Mouse (Mus musculus) midbrain, embryonic 13.5 days (tissue): ENCODE data around the gene Kif18a. TPM values are rescaled to one million over a fixed set of nuclear protein-coding genes. Genes with fewer than 3 reads are reported as not detected.
A peak's percentile ranks its signal among the peaks of the same experiment; 100 is the strongest.

ENCODE experiments used
- ATAC-seq: fragments of 200-750 bp; cut with Nextera tagmentation; 2 replicates; pipeline ENCODE4 v1.8.0; 2017; ENCODE audit warnings: mild to moderate bottlenecking, moderate TSS enrichment, moderate library complexity
- H3K27ac ChIP-seq: fragments of 300-500 bp; sonication (generic); 2 replicates; pipeline ENCODE4 v1.5.1; 2015; ENCODE audit warnings: inconsistent platforms, mild to moderate bottlenecking, moderate library complexity
- H3K27me3 ChIP-seq: fragments of 300-500 bp; sonication (generic); 2 replicates; pipeline ENCODE4 v1.6.1; 2015; ENCODE audit warnings: mild to moderate bottlenecking, inconsistent platforms
- H3K36me3 ChIP-seq: fragments of 300-500 bp; sonication (generic); 2 replicates; pipeline ENCODE4 v1.6.1; 2015; ENCODE audit warnings: mild to moderate bottlenecking, inconsistent platforms
- H3K4me1 ChIP-seq: fragments of 300-500 bp; sonication (generic); replicated peaks from 2 replicates; pipeline ENCODE4 v1.6.1; 2015; ENCODE audit warnings: inconsistent platforms
- H3K4me2 ChIP-seq: fragments of 300-500 bp; sonication (generic); replicated peaks from 2 replicates; pipeline ENCODE4 v1.6.1; 2015; ENCODE audit warnings: moderate library complexity, mild to moderate bottlenecking, inconsistent platforms
- H3K4me3 ChIP-seq: fragments of 300-500 bp; sonication (generic); replicated peaks from 2 replicates; pipeline ENCODE4 v1.5.1; 2015; ENCODE audit warnings: mild to moderate bottlenecking, inconsistent platforms
- H3K9ac ChIP-seq: fragments of 300-500 bp; sonication (generic); replicated peaks from 2 replicates; pipeline ENCODE4 v1.6.1; 2015; ENCODE audit warnings: mild to moderate bottlenecking, inconsistent platforms
- H3K9me3 ChIP-seq: fragments of 300-500 bp; sonication (generic); 2 replicates; pipeline ENCODE4 v1.6.1; 2016; ENCODE audit warnings: mild to moderate bottlenecking, inconsistent platforms
- WGBS: fragments of 180-500 bp; shearing (Covaris S2); methylation state at CpG from one replicate; pipeline ENCODE4 v1.1.7; 2015; 5-methylcytosine and 5-hydroxymethylcytosine counted together
- polyA plus RNA-seq: library from polyadenylated mRNA; unstranded; fragments of >200 nt; fragmentation: Nextera tagmentation; extraction: Ambion mirVana; gene quantifications from 2 replicates; pipeline ENCODE4 v1.2.1, GENCODE M21; 2015

Kif18a gene
- 15.1 TPM in 2 replicates for polyA plus RNA-seq

- no peaks in the 10 kb centered on the region for H3K27me3 ChIP-seq
- peak within 1 kb of the TSS; percentile 69 for H3K27ac ChIP-seq
- peak within 1 kb of the TSS; percentile 69 for H3K9ac ChIP-seq
- ATAC-seq, result peak; percentile 98
- peaks cover 20% of the 10 kb centered on the region for H3K4me1 ChIP-seq
- peak within 1 kb of the TSS; percentile 72 for H3K4me2 ChIP-seq
- H3K4me3 ChIP-seq, result peak within 1 kb of the TSS; percentile 51
- under 1% methylated on average over 51 of the region's 51 CpGs for WGBS
- H3K9me3 ChIP-seq, result no peaks in the 10 kb centered on the region
- no peaks in the 10 kb centered on the region for H3K36me3 ChIP-seq
Observed at GRCm38 (mm10) chr2:109280600-109281340, at the start of gene Kif18a, which contains the start of gene Mettl15. Gene Kif18a, plus strand, starts transcription at chr2:109280738. Gene Mettl15, minus strand, starts transcription at chr2:109280748.

DNA sequence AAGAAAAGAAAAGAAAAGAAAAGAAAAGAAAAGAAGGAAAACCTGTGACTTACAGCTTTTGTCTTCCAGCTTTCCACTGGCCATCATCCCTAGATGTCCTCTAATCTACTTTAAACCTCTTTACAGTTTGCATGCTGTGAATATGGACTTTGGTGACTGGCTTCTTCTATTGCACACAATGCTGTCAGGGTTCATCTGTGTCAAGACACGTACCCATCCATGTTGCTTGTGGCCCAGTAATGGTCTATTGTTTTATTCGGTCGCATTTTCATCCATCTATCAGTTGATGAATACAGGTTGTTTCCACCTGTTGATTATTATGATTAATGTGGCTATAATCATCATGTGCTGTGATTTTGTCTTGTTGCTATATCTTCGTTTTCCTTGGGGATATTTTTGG lies 46.7 kb upstream of the Kif18a start:
- Histone ChIP-seq H3K27me3 (no peaks in the 10 kb centered on the region), H3K4me3 (no peak overlapping the region), H3K4me2 (no peak overlapping the region), H3K9ac (no peak overlapping the region), H3K4me1 (no peaks in the 10 kb centered on the region), H3K9me3 (no peaks in the 10 kb centered on the region), H3K36me3 (no peaks in the 10 kb centered on the region), H3K27ac (no peak overlapping the region)
- ATAC-seq, result no peak
- WGBS, result 89% methylated on average over 4 of the region's 4 CpGs

GRCm38 (mm10) chr2:109235741-109236140 lies 44.8 kb upstream of the Kif18a start:
- H3K27me3 ChIP-seq, result no peaks in the 10 kb centered on the region
- no peak overlapping the region for H3K9ac ChIP-seq
- no peak overlapping the region for H3K4me2 ChIP-seq
- no peaks in the 10 kb centered on the region for H3K9me3 ChIP-seq
- ATAC-seq, result no peak
- no peaks in the 10 kb centered on the region for H3K4me1 ChIP-seq
- WGBS, result 95% methylated on average over 1 of the region's 1 CpGs
- no peak overlapping the region for H3K4me3 ChIP-seq
- no peak overlapping the region for H3K27ac ChIP-seq
- no peaks in the 10 kb centered on the region for H3K36me3 ChIP-seq

- H3K9me3 ChIP-seq, result no peaks in the 10 kb centered on the region
- ATAC-seq, result no peak
- 71% methylated on average over 3 of the region's 3 CpGs for WGBS
Observed at GRCm38 (mm10) chr2:109241947-109242346, 38.6 kb upstream of the Kif18a start.

DNA sequence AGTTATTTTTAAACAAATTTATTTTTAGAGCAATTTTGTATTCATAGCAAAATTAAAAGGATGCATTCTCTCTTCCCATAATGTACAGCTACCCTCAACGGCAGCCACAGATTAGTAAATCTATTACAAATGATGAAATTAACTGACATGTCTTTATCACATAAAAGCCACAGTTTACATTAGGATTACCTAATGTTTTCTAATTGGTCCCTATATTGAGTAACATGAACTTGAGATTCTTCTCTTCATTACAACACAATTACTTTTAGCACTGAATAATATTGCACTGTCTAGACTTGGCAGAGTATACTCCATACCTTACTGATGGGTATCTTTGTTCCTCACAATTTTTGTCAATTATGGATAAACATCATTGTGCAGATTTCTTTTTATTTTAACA lies 17.8 kb upstream of the Kif18a start:
- no peak for ATAC-seq
- WGBS, result 88% methylated on average over 1 of the region's 1 CpGs
- Histone ChIP-seq H3K9ac (no peak overlapping the region), H3K36me3 (no peaks in the 10 kb centered on the region), H3K27me3 (no peaks in the 10 kb centered on the region), H3K27ac (no peak overlapping the region), H3K4me1 (no peaks in the 10 kb centered on the region), H3K9me3 (no peaks in the 10 kb centered on the region), H3K4me3 (no peak overlapping the region), H3K4me2 (no peak overlapping the region)

More at GRCm38 (mm10) chr2:109241947-109242346, 38.6 kb upstream of the Kif18a start:
- Histone ChIP-seq H3K27me3 (no peaks in the 10 kb centered on the region), H3K4me3 (no peak overlapping the region), H3K4me2 (no peak overlapping the region), H3K4me1 (no peaks in the 10 kb centered on the region), H3K9ac (no peak overlapping the region), H3K27ac (no peak overlapping the region), H3K36me3 (no peaks in the 10 kb centered on the region)

DNA sequence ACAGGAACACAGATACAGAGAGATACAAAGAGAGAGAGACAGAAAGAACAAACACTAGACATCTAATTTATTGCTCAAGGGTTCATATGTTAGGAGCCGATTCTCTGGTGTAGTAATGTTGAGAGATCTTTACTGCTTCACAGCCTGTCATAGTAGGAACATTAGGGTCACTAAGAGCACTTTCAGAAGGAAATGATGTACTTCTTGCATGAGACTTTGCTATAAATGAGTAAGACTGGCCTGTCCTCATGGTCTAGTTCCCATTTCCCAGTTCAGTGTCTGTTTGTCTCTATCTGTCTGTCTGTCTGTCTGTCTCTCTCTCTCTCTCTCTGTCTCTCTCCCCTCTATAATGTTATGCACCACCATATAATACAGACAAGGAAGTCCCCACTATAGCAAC lies 7.4 kb upstream of the Kif18a start:
- Histone ChIP-seq H3K27me3 (no peaks in the 10 kb centered on the region), H3K9me3 (no peaks in the 10 kb centered on the region), H3K4me2 (no peak overlapping the region), H3K4me1 (peaks cover 7% of the 10 kb centered on the region; the same call in 1 of the 2 replicates), H3K4me3 (no peak overlapping the region), H3K9ac (no peak overlapping the region), H3K36me3 (no peaks in the 10 kb centered on the region), H3K27ac (no peak overlapping the region)
- WGBS, result 94% methylated on average over 1 of the region's 1 CpGs
- ATAC-seq, result no peak

DNA sequence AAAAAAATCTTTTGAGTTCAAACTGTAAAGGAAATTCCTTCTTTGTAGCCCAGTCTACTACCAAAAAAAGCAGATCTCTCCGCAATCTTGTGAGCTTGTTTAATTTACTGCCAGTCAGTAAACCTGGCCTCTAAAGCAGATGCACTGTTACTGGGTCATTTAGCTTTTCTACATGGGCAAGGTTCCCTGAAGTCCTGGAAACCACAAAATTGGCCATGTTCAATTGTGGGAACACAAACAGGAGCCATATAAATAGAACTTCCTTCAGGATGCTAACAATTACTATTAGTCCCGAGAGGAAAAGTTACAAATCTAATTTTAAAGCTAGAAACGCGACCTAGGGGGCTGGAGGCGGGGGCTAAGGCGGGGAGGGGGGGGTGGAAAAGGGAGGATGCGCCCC lies 2.9 kb upstream of the Kif18a start:
- WGBS, result 12% methylated on average over 7 of the region's 7 CpGs
- Histone ChIP-seq H3K4me2 (peak overlapping the region; percentile 55), H3K4me1 (peaks cover 20% of the 10 kb centered on the region), H3K9ac (peak overlapping the region; percentile 43; the same call in 1 of the 2 replicates), H3K4me3 (peak overlapping the region; percentile 40), H3K9me3 (no peaks in the 10 kb centered on the region), H3K36me3 (no peaks in the 10 kb centered on the region), H3K27me3 (no peaks in the 10 kb centered on the region), H3K27ac (no peak overlapping the region)
- no peak for ATAC-seq

- peak overlapping the region; percentile 43; the same call in 1 of the 2 replicates for H3K9ac ChIP-seq
- WGBS, result 1% methylated on average over 16 of the region's 16 CpGs
- ATAC-seq, result no peak
Observed at GRCm38 (mm10) chr2:109278036-109278435, 2.5 kb upstream of the Kif18a start.

DNA sequence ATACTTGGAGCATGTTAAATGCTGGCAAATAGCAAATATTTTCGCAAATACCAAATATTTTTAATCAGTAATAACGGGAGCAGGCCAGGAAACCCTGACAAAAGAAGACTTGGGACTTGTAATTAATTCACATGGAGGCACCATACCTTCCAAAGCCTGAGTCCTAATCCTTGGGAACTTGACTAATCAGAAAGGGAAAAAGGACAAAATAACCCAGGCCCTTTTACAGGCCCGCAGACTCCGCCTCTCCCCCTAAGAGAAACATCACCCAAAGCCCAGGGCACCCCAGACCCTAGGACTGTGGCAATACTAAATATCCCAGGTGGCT lies 302 bp upstream of the Kif18a start:
- 5% methylated on average over 4 of the region's 4 CpGs for WGBS
- ATAC-seq, result no peak

More at GRCm38 (mm10) chr2:109278036-109278435, 2.5 kb upstream of the Kif18a start:
- no peaks in the 10 kb centered on the region for H3K27me3 ChIP-seq
- no peak overlapping the region for H3K27ac ChIP-seq
- peak overlapping the region; percentile 55 for H3K4me2 ChIP-seq
- no peaks in the 10 kb centered on the region for H3K36me3 ChIP-seq
- peaks cover 20% of the 10 kb centered on the region for H3K4me1 ChIP-seq
- peak overlapping the region; percentile 40 for H3K4me3 ChIP-seq
- H3K9me3 ChIP-seq, result no peaks in the 10 kb centered on the region

GRCm38 (mm10) chr2:109281341-109281690 lies 778 bp downstream of the Kif18a start:
- peak overlapping the region; percentile 72 for H3K4me2 ChIP-seq
- 0% methylated on average over 1 of the region's 1 CpGs for WGBS

More for the DNA sequence above, 302 bp upstream of the Kif18a start:
- Histone ChIP-seq H3K9me3 (no peaks in the 10 kb centered on the region), H3K27me3 (no peaks in the 10 kb centered on the region), H3K9ac (peak overlapping the region; percentile 62), H3K4me2 (peak overlapping the region; percentile 72), H3K27ac (peak overlapping the region; percentile 69), H3K4me3 (peak overlapping the region; percentile 51), H3K4me1 (peaks cover 20% of the 10 kb centered on the region), H3K36me3 (no peaks in the 10 kb centered on the region)

DNA sequence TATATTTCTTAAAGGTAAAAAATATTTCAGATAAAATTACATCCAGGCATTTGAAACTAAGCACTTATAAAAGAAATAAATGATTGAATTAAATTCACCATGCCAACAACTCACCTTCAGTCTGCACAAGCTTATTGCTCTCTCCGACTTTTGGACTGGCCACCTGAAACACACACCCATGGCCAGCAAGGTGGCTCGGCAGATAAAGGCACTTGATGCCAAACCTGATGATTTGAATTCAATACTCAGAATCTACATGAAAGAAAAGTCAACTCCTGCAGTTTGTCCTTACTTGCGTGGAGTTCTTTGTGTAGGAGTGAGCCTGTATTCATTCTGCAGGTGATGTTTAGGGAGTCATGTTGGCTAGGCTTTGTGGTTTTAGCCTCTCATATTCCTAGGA lies 3.6 kb downstream of the Kif18a start:
- Histone ChIP-seq H3K27ac (no peak overlapping the region), H3K27me3 (no peaks in the 10 kb centered on the region), H3K4me2 (no peak overlapping the region), H3K4me1 (peaks cover 12% of the 10 kb centered on the region), H3K4me3 (no peak overlapping the region), H3K9me3 (no peaks in the 10 kb centered on the region), H3K9ac (no peak overlapping the region), H3K36me3 (no peaks in the 10 kb centered on the region)
- 92% methylated on average over 3 of the region's 3 CpGs for WGBS
- no peak for ATAC-seq

More at GRCm38 (mm10) chr2:109281341-109281690, 778 bp downstream of the Kif18a start:
- no peaks in the 10 kb centered on the region for H3K27me3 ChIP-seq
- ATAC-seq, result no peak
- H3K9me3 ChIP-seq, result no peaks in the 10 kb centered on the region
- peak overlapping the region; percentile 68 for H3K27ac ChIP-seq
- no peaks in the 10 kb centered on the region for H3K36me3 ChIP-seq
- peak overlapping the region; percentile 51 for H3K4me3 ChIP-seq
- peak overlapping the region; percentile 69 for H3K9ac ChIP-seq
- H3K4me1 ChIP-seq, result peaks cover 20% of the 10 kb centered on the region

GRCm38 (mm10) chr2:109289327-109289726 lies 8.8 kb downstream of the Kif18a start:
- H3K4me3 ChIP-seq, result no peak overlapping the region
- H3K4me2 ChIP-seq, result no peak overlapping the region
- H3K36me3 ChIP-seq, result peaks cover 16% of the 10 kb centered on the region
- ATAC-seq, result no peak
- no peaks in the 10 kb centered on the region for H3K4me1 ChIP-seq
- 93% methylated on average over 6 of the region's 6 CpGs for WGBS
- no peak overlapping the region for H3K27ac ChIP-seq
- H3K9ac ChIP-seq, result no peak overlapping the region
- H3K9me3 ChIP-seq, result no peaks in the 10 kb centered on the region
- no peaks in the 10 kb centered on the region for H3K27me3 ChIP-seq
